Mouse (Mus musculus): ENCODE data around the gene Cdc20.

Cdc20 gene

GRCm38 (mm10) chr4:118436820-118437603 lies at the start of gene Cdc20:
Gene Cdc20, minus strand, starts transcription at chr4:118437352.
- DNase-seq: peak; percentile 67

- DNase-seq: no peak
These were observed 39.8 kb upstream of the Cdc20 start for GRCm38 (mm10) chr4:118476773-118477530.

DNA sequence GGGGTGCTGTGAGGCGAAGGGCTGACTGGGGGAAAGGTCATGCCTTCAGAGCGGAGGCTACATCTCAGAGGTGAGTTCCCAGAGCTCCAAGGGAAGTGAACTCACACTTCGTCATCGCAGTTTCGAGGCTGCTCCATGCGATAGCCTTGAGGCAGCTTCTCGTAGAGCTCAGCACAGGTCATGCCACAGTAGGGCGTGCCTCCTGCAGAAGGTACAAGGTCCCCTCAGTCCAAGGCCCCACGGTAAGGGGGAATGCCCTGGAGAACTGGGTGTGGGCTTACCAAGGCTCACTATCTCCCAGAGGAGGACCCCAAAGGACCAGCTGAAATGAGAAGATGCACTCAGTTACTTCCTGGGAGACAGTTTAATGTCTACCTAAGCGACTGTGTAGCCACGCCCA lies 35.5 kb upstream of the Cdc20 start:
- no peak for DNase-seq

- DNase-seq: no peak
These were observed 34.1 kb upstream of the Cdc20 start for GRCm38 (mm10) chr4:118471281-118471680.

- DNase-seq: no peak
These were observed 28.6 kb upstream of the Cdc20 start for GRCm38 (mm10) chr4:118465697-118466163.

GRCm38 (mm10) chr4:118464956-118465355 lies 27.8 kb upstream of the Cdc20 start:
- no peak for DNase-seq

GRCm38 (mm10) chr4:118457345-118457975 lies 20.3 kb upstream of the Cdc20 start, which contains the start of gene Mpl:
Gene Mpl, minus strand, starts transcription at chr4:118457513.
- DNase-seq: no peak

DNA sequence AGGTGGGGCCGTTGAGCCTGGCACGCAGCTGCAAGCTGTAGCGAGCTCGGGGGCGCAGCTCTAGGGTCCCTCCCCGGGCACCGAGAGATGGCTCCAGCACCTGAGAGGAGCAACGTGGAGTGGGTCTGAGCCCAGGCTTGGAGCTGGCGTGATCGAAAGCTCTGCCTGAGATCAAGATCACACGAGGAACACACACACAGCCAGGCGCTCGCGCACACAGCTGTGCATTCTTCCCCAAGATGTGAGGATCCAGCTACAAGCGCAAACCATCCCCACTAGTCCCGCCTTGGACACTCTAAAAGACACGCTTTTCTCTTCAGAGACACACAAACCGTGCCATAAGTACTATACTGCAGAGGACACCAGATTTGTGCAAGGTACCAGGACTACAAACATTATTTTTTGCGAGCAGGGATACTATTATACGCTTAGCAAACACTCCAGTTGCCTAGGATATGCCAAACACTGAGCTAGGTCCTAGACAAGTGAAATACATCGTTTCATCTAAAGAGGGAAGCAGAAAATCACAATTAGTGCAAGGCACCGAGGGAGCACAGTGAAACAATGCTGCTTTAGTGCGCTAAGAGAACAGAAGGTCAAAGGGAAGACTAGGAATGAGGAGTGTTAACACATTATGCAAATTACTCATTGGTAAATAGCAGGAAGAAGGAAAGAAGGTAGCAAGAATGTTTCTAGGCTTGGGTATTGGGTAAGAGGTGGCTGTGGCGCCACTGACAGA lies 9.4 kb upstream of the Cdc20 start:
- no peak for DNase-seq

- DNase-seq: no peak
These were observed 8.7 kb upstream of the Cdc20 start for GRCm38 (mm10) chr4:118445781-118446414.

GRCm38 (mm10) chr4:118445088-118445487 lies 7.9 kb upstream of the Cdc20 start:
- no peak for DNase-seq

DNA sequence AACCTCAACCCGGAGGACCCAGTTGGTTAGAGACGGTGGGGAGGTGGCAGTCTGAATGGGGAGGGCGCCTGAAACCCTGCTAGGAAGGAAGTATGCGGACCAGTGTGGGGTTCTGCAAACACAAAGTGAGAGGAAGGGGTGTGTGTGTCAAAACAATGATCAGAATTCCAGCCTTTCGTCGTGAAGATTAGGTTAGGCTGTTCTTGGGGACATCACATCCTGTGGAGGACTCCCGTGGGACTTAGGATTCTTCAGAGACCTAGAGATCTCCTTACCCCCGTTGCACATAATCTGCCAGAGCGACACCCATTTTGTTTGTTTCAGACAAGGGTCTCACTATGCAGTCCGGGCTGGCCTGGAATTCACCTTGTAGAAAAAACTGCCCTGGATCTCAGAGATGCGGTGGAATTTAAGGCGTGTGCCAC lies 689 bp upstream of the Cdc20 start:
- DNase-seq: no peak

DNA sequence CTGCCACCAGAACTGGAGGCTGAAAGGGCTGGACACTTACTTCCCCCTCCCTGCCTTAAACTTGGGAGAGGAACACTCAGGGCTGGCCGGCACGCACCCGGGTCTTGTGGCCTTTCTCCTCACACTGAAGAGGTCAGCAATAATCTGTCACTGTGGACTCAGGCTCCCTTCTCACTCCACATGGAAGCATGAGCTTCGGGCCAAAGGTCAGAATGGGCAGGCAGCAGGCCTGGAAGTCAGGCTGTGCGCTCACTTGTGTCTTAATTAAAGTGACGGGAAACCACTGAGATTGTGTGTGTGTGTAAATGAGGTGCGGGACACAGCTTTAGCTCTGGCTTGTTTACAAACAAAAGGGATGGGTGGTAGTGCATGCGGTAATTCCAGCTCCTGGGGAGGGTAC lies 4.8 kb downstream of the Cdc20 start:
- DNase-seq: no peak

DNA sequence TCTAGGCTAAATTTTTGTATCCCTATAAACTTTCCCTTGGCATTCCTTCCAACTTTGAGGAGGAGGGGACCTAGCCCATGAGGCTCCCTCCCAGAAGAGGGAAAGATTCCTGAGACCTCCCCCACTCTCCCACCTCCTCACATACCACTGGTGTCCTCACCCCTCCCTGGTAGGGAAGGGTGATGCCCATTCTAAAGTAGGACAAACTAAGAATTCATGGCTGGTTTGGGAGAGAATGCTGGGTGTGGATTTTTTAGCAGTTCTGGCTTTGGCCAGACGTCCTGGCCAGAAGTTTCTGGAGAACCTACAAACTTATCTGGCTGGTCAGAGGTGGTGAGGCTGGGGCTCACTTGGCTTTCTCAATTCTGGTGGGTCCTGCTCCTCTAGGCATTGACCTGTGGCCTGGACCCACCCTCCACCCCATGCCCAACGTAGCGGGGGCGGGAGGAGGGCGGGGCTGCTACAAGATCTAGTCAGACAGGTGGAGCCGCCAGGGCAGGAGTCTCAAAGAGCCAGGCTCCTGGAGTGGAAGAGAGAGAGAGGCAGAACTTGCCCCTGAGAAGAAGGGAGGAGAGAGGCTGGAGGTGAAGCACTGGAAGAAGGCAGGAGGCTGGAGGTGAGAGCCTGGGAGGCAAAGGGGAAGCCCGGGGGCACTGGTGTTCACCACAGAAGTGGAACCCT lies 7.8 kb downstream of the Cdc20 start:
- DNase-seq: no peak

DNA sequence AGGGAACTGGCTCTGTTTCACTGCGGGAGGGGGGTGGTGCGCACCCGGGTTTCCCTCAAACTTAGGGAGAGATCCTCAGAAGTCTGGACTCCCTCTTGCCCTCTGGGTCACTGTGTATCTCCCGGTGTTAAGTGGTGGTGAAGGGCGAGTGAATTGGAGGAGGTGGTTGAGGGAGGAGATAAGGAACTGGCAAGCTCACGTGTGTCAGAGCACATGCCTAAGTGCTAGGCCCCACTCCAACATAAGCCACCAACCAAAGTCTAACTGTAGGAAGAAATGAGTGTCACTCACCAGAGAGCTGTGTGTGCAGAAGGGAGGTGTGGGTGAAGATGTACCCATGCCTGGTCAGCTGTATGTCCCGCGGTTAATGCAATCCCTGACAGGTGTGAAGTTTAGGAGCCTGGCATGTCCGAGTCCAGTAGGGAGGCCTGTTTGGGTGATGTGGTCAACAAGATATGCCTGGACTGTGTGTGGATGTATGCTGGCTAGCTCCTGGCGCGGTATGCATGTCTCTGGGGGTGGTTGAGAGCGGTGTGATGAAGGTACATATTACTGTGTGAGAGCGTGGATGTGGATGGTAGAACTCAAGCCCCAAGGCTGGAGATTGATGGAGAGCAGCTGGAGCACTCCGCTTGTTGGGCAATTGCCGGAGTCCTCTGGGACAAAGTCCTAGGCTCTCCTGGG lies 8.5 kb downstream of the Cdc20 start:
- no peak for DNase-seq

GRCm38 (mm10) chr4:118427768-118428451 lies 9.2 kb downstream of the Cdc20 start, which contains the start of gene Elovl1:
Gene Elovl1, plus strand, starts transcription at chr4:118428093.
- peak; percentile 66 for DNase-seq

DNA sequence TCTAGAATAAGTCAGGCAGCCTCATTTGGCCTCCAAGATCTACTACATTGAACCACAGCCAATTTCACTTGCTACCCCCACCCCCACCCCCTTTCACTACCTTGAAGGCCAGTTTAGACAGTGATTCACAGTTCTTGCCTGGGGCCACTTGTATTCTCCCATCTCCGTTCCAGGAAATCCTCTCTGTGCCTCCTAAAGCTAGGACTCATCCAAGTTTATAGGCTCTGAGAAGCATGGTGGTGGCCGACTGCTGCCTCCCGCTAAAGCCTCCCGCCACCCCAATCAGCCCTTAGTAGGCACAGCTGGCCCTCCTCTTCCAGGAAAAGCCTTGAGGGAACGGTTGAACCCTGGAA lies 9.8 kb downstream of the Cdc20 start:
- no peak for DNase-seq

DNA sequence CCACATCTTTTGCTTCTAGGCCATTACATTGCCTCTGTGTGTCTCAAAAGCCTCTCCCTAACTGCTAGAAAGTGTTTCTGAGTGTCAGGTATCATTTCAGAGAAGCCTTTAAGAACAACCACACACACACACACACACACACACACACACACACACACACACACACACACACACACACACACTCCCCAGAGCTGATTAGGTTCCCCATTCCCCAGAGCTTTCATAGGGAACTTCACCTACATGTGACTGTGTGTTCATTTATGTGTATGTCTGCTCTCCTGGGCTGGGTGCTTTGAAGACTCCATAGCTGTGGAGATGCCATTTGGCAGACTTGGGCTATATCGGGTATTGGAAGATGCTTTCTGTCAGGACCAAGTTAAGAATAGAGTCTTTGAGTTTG lies 11.8 kb downstream of the Cdc20 start:
- DNase-seq: no peak

DNA sequence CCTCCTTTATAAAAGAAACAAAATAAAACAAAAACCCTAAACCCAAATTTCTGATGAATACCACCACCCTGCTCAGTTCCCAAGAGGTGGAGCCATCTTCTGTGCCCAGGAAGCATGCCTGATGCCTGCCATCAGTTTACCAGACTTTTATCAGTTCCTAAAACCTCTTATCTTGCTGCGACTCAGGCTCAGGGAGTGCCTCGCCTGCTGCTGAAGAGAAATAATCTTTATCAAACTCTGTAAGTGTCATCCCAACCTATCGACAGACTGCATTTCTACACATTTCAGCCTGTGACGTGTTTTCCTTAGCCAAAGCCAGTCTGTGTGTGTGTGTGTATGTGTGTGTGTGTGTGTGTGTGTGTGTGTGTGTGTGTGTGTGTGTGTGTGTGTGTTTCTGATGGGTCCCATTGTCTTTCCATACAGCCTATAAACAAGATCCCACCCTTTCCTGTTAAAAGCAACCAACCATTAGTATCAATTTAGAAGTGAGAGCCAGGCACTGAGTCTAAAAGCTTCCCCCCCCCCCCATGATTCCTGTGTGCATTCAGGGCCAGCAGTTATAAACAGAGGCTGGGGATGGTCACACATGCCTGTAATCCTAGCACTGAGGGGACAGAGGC lies 12.5 kb downstream of the Cdc20 start:
- DNase-seq: no peak

- DNase-seq: no peak
These were observed 15.8 kb downstream of the Cdc20 start for GRCm38 (mm10) chr4:118421384-118421783.

Data from cerebellum, adult 8-10 months (tissue).